9 mouse cellular contexts compared by ENCODE assay signal in genomic region chr7:82478861-82479755, GRCm38 (mm10).
A peak's percentile ranks its signal among the peaks of the same experiment; 100 is the strongest.
DNase-seq lines count a peak whose midpoint lies in the region; ATAC-seq and TF ChIP-seq lines count a peak whose summit lies in the region.
"Had no signal": no experiment of that assay in that cellular context is flagged by ENCODE, and none has a peak within 500 bp of the region (broad histone marks: within the 10 kb centered on the region; RNA-seq: fewer than 3 reads in every experiment).

No protein-coding gene starts in this region.

- no peaks in the 10 kb centered on the region for H3K4me1 ChIP-seq in stomach, embryonic 16.5 days (ENCODE audit: control insufficient read depth, insufficient read depth, low read length)
- H3K4me1 ChIP-seq: liver, embryonic 15.5 days had no signal

- no peak overlapping the region for H3K27ac ChIP-seq in stomach, embryonic 16.5 days (ENCODE audit: low read length)
- H3K27ac ChIP-seq in layer of hippocampus, adult 2 months, result no peak overlapping the region
- H3K27ac ChIP-seq: liver, embryonic 15.5 days had no signal

- peak; percentile 72; the same call in 1 of the 2 replicates for ATAC-seq in stomach, embryonic 16.5 days (ENCODE audit: insufficient read depth, low FRiP score)

- intact Hi-C loops in heart, postnatal 10 days (cut with DNase I), result no loop called here

- peak; percentile 9 for DNase-seq in adrenal gland, adult 2 months
- no peak for DNase-seq in adrenal gland, adult 18-20 months (ENCODE audit: low spot score in 2 of 2)
- DNase-seq in urinary bladder, postnatal 14 days (ENCODE audit: low spot score), result peak; percentile 55
- no peak for DNase-seq in urinary bladder, adult 2 months (ENCODE audit: low spot score)
- DNase-seq in heart, postnatal 10 days, result peak; percentile 59 to 68
- no peak for DNase-seq in layer of hippocampus, adult 2 months (ENCODE audit: low spot score in 2 of 2)
- no peak for DNase-seq in spleen, postnatal 4 days (ENCODE audit: low spot score in 2 of 2)

- no peak overlapping the region for H3K4me3 ChIP-seq in stomach, embryonic 16.5 days (replicated peaks; ENCODE audit: low read length)
- no peak overlapping the region for H3K4me3 ChIP-seq in layer of hippocampus, adult 2 months
- H3K4me3 ChIP-seq: liver, embryonic 15.5 days had no signal

- TF ChIP-seq CTCF in layer of hippocampus, adult 2 months (conservative IDR thresholded peaks at IDR 0.05), result no peak

- 71% methylated on average over 10 of the region's 10 CpGs for WGBS in stomach, embryonic 16.5 days

- H3K9me3 ChIP-seq in stomach, embryonic 16.5 days (replicated peaks; ENCODE audit: control insufficient read depth, low read length), result no peaks in the 10 kb centered on the region
- H3K9me3 ChIP-seq: liver, embryonic 15.5 days had no signal

- no peak overlapping the region for H3K4me2 ChIP-seq in stomach, embryonic 16.5 days (ENCODE audit: low read depth, low read length)
- H3K4me2 ChIP-seq: liver, embryonic 15.5 days had no signal

- no peak overlapping the region for H3K9ac ChIP-seq in stomach, embryonic 16.5 days (ENCODE audit: low read length)
- H3K9ac ChIP-seq: liver, embryonic 15.5 days had no signal

- no peaks in the 10 kb centered on the region for H3K36me3 ChIP-seq in stomach, embryonic 16.5 days (ENCODE audit: control insufficient read depth, insufficient read depth, low read length)
- H3K36me3 ChIP-seq: liver, embryonic 15.5 days had no signal

- H3K27me3 ChIP-seq in stomach, embryonic 16.5 days (ENCODE audit: control insufficient read depth, insufficient read depth, low read length), result no peaks in the 10 kb centered on the region
- H3K27me3 ChIP-seq: liver, embryonic 15.5 days had no signal

Comparison
In these comparisons a context has a peak if more than half of its experiments do, and no peak if none do; other contexts are left out.
1. DNase-seq: peak in adrenal gland, adult 2 months (single experiment), urinary bladder, postnatal 14 days (single experiment) and heart, postnatal 10 days (2 of 2); none in adrenal gland, adult 18-20 months (0 of 2), urinary bladder, adult 2 months (single experiment), layer of hippocampus, adult 2 months (0 of 2) and spleen, postnatal 4 days (0 of 2).